Mouse (Mus musculus): ENCODE measurements at regions not wholly inside any gene's neighbourhood (a gene's known extent, or its start where the extent isn't known, plus 50 kb on each side); places are given as distances from the start of the nearest gene placed in this dataset.

DNA sequence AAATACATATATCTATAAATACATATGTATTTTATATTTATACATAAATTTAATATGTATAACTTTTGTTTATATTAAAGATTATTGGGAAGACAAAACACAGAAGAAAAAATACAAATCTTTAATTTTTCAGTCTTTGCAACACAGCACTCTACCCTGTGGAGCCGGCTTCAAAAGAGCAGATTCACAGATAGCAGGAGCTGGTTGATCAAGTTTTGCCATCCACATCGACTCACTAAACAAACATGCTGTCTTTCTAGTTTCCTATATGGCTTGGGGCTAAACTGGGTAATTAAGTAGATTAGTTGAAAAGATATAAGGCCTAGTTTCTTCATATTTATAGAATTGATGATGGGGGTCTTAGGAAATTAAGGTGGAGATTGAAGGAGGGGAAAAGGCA is 311.2 kb upstream of the Marcks start:
- TF ChIP-seq CTCF (IDR thresholded peaks at IDR 0.05) (no peak), POLR2A (IDR thresholded peaks at IDR 0.05; ENCODE audit: insufficient read depth, low read depth, low read length) (no peak), EP300 (IDR thresholded peaks at IDR 0.05; ENCODE audit: insufficient read depth, low read depth, low read length) (no peak)
